Mouse (Mus musculus): ENCODE data around the gene 2610028H24Rik.

GRCm38 (mm10) chr10:76440281-76440680, 8.6 kb upstream of the 2610028H24Rik start, which contains the start of gene AC141477.1:
- TF ChIP-seq POLR2A (IDR thresholded peaks at IDR 0.05; ENCODE audit: control insufficient read depth in 1 of 2, insufficient read depth in 1 of 2, low read depth in 1 of 2, low read length in 2 of 2, poor library complexity in 1 of 2): no peak
- no peak for TF ChIP-seq USF2 (IDR thresholded peaks at IDR 0.05; ENCODE audit: borderline replicate concordance in 1 of 2, insufficient read depth in 1 of 2, low read depth in 1 of 2, low read length in 2 of 2)
- no peak for TF ChIP-seq CHD1 (IDR thresholded peaks at IDR 0.05; ENCODE audit: low read depth, low read length)
- no peak for TF ChIP-seq MAZ (IDR thresholded peaks at IDR 0.05; ENCODE audit: low read depth, low read length)

Measured in MEL (cell line).